Mouse (Mus musculus) megakaryocyte, embryonic 14.5 days (primary cell): ENCODE data around the gene Mst1.

Experiments
- FLI1 ChIP-seq: IDR thresholded peaks from 2 replicates; pipeline ENCODE4 v1.6.1; 2012; ENCODE audit warnings: low read length, inconsistent platforms, mixed read lengths
- GATA1 ChIP-seq: IDR thresholded peaks from 3 replicates; pipeline ENCODE4 v1.6.1; 2012; ENCODE audit warnings: mixed read lengths, low read length, inconsistent platforms, borderline replicate concordance

- TF ChIP-seq FLI1 (no peak), GATA1 (no peak)
These were observed 2.3 kb downstream of the Mst1 start for GRCm38 (mm10) chr9:108082549-108082948.
